ENCODE assay signal across 7 mouse cellular contexts in the genomic region with DNA sequence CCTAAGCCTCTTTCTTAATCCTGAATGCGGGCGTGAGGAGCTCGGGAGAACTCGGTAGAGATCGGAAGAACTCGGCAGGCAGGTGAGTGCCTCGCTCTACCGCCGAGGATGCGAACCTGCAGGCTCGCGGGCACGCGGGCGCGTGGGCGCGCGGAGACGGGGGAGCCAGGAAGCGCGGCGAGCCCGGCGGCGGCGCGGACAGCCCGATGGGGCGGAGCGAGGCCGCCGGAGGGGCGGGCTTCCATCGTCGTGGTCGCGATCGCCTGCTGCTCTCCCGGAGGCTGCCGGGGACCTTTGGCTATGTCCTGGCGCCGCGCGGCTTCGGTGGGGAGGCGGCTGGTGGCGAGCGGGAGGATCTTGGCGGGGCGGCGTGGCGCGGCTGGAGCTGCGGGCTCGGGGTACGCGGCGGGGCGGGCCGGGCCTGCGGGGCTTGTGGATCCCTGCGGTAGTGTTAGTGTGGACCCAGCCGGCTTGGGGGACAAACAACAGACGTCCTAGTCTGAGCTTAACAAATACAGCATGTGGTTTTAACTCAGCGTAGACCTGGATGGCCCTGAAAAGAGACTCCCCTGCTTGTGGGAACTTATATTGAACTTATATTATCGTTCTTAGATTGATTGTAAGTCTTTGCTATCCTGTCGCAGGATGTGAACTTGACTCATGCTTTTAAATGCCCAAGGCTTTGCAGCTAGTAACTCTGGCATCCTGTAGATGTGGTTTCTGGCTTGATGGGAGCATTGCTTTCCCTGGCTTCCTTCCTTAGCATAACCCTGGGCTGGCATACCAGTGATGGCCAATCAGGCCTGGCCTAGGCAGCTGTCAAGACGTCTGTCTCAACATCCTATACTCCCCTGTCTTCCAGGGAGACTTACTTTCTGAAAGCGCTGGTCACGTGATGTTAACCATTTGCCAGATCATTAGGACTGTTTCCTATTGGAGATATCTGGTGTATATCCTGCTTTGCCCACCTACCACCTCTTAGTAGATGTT. TPM values are rescaled to one million over a fixed set of nuclear protein-coding genes. Genes with fewer than 3 reads are reported as not detected.
DNase-seq lines count a peak whose midpoint lies in the region; ATAC-seq lines count a peak whose summit lies in the region.

No protein-coding gene starts in this region.

- peak overlapping the region; percentile 82 for H3K4me2 ChIP-seq in intestine, embryonic 15.5 days (replicated peaks)

- H3K4me1 ChIP-seq in intestine, embryonic 15.5 days (replicated peaks): 0 out of 2 replicates have a peak, but pooled peaks cover 2% of the 10 kb centered on the region
- peaks cover 4% of the 10 kb centered on the region for H3K4me1 ChIP-seq in midbrain, embryonic 10.5 days

- peak overlapping the region; percentile 90 for H3K9ac ChIP-seq in intestine, embryonic 15.5 days

- H3K9me3 ChIP-seq in intestine, embryonic 15.5 days: no peaks in the 10 kb centered on the region
- no peaks in the 10 kb centered on the region for H3K9me3 ChIP-seq in midbrain, embryonic 10.5 days (replicated peaks)

- DNase-seq in adrenal gland, adult 2 months: peak; percentile 93
- peak; percentile 68 for DNase-seq in embryo, embryonic 11.5 days (ENCODE audit: low read depth, low spot score)
- peak; percentile 71 to 72 for DNase-seq in gastrocnemius, postnatal 36 days
- DNase-seq in left cerebral cortex, postnatal 25 days (ENCODE audit: low spot score in 2 of 2): peak; percentile 90 to 94
- peak; percentile 85 for DNase-seq in midbrain, embryonic 10.5 days (ENCODE audit: low spot score)
- DNase-seq in right cerebral cortex, postnatal 4 days: peak; percentile 89

- peak overlapping the region; percentile 88 for H3K4me3 ChIP-seq in intestine, embryonic 15.5 days (replicated peaks)
- H3K4me3 ChIP-seq in midbrain, embryonic 10.5 days: peak overlapping the region; percentile 70

- intact Hi-C loops in gastrocnemius, postnatal 36 days (cut with DNase I): loop anchor here (5.0 kb wide), 1 partner anchor 37 kb away; the partner anchor contains the start of gene Cdc73
- intact Hi-C loops in left cerebral cortex, postnatal 25 days (cut with DNase I): loop anchor here (1.0 kb wide), 1 partner anchor 37 kb away; the partner anchor contains the start of gene Cdc73

- peak; percentile 97 for ATAC-seq in intestine, embryonic 15.5 days

- no peaks in the 10 kb centered on the region for H3K27me3 ChIP-seq in intestine, embryonic 15.5 days (replicated peaks)
- no peaks in the 10 kb centered on the region for H3K27me3 ChIP-seq in midbrain, embryonic 10.5 days (ENCODE audit: low read depth, poor library complexity, severe bottlenecking)

- WGBS in intestine, embryonic 15.5 days: under 1% methylated on average over 62 of the region's 71 CpGs
- under 1% methylated on average over 71 of the region's 71 CpGs for WGBS in midbrain, embryonic 10.5 days

- H3K27ac ChIP-seq in intestine, embryonic 15.5 days: peak overlapping the region; percentile 83
- peak overlapping the region; percentile 91 for H3K27ac ChIP-seq in midbrain, embryonic 10.5 days (replicated peaks)

- H3K36me3 ChIP-seq in intestine, embryonic 15.5 days: 0 out of 2 replicates have a peak, but pooled peaks cover 5% of the 10 kb centered on the region
- H3K36me3 ChIP-seq in midbrain, embryonic 10.5 days: peaks cover 21% of the 10 kb centered on the region

RNA-seq across cellular contexts. Expression of gene Glrx2, which starts 23.5 kb away (rescaled TPM):
- 100 to 1,000 TPM in 1 of 2 experiments, 10 to 100 TPM in 1; 94.8 to 104 TPM for total RNA-seq in adrenal gland, adult 2 months (2021)
- 22.5 and 34.7 TPM in 2 replicates for polyA plus RNA-seq in adrenal gland, adult 2 months (2012; rRNA removed)
- total RNA-seq in gastrocnemius, postnatal 36 days (2021): 10 to 100 TPM; 78.4 to 82.3 TPM
- polyA plus RNA-seq in intestine, embryonic 15.5 days (2015; fragmentation: Nextera tagmentation; extraction: Ambion mirVana): 91.2 and 94.7 TPM in 2 replicates
- 100 to 1,000 TPM; 106 to 112 TPM for total RNA-seq in left cerebral cortex, postnatal 25 days (2021)
- 71.4 and 72.5 TPM in 2 replicates for polyA plus RNA-seq in midbrain, embryonic 10.5 days (2016; fragmentation: Nextera tagmentation; extraction: Ambion mirVana)

RNA-seq across cellular contexts. Expression of gene Cdc73, which starts 37.0 kb away (rescaled TPM):
- 100 to 1,000 TPM in 1 of 2 experiments, 10 to 100 TPM in 1; 94.4 to 109 TPM for total RNA-seq in adrenal gland, adult 2 months (2021)
- 0.33 and 0.45 TPM in 2 replicates for polyA plus RNA-seq in adrenal gland, adult 2 months (2012; rRNA removed)
- 10 to 100 TPM; 35.9 to 44.6 TPM for total RNA-seq in gastrocnemius, postnatal 36 days (2021)
- polyA plus RNA-seq in intestine, embryonic 15.5 days (2015; fragmentation: Nextera tagmentation; extraction: Ambion mirVana): 26.7 and 28.0 TPM in 2 replicates
- 10 to 100 TPM; 61.6 to 62.3 TPM for total RNA-seq in left cerebral cortex, postnatal 25 days (2021)
- 29.3 and 32.3 TPM in 2 replicates for polyA plus RNA-seq in midbrain, embryonic 10.5 days (2016; fragmentation: Nextera tagmentation; extraction: Ambion mirVana)

RNA-seq across cellular contexts. Expression of gene Trove2, which starts 37.2 kb away (rescaled TPM):
- 10 to 100 TPM; 11.3 to 18.1 TPM for total RNA-seq in adrenal gland, adult 2 months (2021)
- 0.48 and 0.51 TPM in 2 replicates for polyA plus RNA-seq in adrenal gland, adult 2 months (2012; rRNA removed)
- total RNA-seq in gastrocnemius, postnatal 36 days (2021): 1 to 10 TPM; 2.2 to 2.8 TPM
- polyA plus RNA-seq in intestine, embryonic 15.5 days (2015; fragmentation: Nextera tagmentation; extraction: Ambion mirVana): 10.1 and 12.4 TPM in 2 replicates
- total RNA-seq in left cerebral cortex, postnatal 25 days (2021): 10 to 100 TPM; 28.3 to 28.8 TPM
- 33.8 and 43.8 TPM in 2 replicates for polyA plus RNA-seq in midbrain, embryonic 10.5 days (2016; fragmentation: Nextera tagmentation; extraction: Ambion mirVana)

RNA-seq across cellular contexts. Expression of gene Uchl5, which starts 37.4 kb away (rescaled TPM):
- 10 to 100 TPM; 20.5 to 23.7 TPM for total RNA-seq in adrenal gland, adult 2 months (2021)
- 1.2 and 1.9 TPM in 2 replicates for polyA plus RNA-seq in adrenal gland, adult 2 months (2012; rRNA removed)
- 10 to 100 TPM; 24.8 to 25.1 TPM for total RNA-seq in gastrocnemius, postnatal 36 days (2021)
- polyA plus RNA-seq in intestine, embryonic 15.5 days (2015; fragmentation: Nextera tagmentation; extraction: Ambion mirVana): 102 and 107 TPM in 2 replicates
- 10 to 100 TPM; 41.2 to 43.1 TPM for total RNA-seq in left cerebral cortex, postnatal 25 days (2021)
- 102 and 116 TPM in 2 replicates for polyA plus RNA-seq in midbrain, embryonic 10.5 days (2016; fragmentation: Nextera tagmentation; extraction: Ambion mirVana)

Comparison
In these comparisons a context has a peak if more than half of its experiments do, and no peak if none do; other contexts are left out.
1. Peak in every context shown above with its lines: DNase-seq, ATAC-seq, H3K4me3 ChIP-seq and H3K27ac ChIP-seq.